Mouse (Mus musculus): ENCODE data around the gene Rasl10b. TPM values are rescaled to one million over a fixed set of nuclear protein-coding genes. Genes with fewer than 3 reads are reported as not detected.

Gene Rasl10b
- polyA plus RNA-seq, 1 experiment = 0.64 TPM

GRCm38 (mm10) chr11:83457257-83457656 lies 48.3 kb downstream of the Rasl10b start:
- H3K27me3 ChIP-seq (ENCODE audit: control insufficient read depth, insufficient read depth, low read length) = no peaks in the 10 kb centered on the region
- DNase-seq (ENCODE audit: low read depth in 1 of 2, low spot score in 2 of 2) = no peak
- H3K4me1 ChIP-seq (ENCODE audit: control insufficient read depth, insufficient read depth, insufficient read length) = no peaks in the 10 kb centered on the region
- no peaks in the 10 kb centered on the region for H3K36me3 ChIP-seq (ENCODE audit: control insufficient read depth, insufficient read depth, low read length)
- no peak overlapping the region for H3K27ac ChIP-seq (ENCODE audit: insufficient read depth, low read length)
- no peak for TF ChIP-seq CTCF (IDR thresholded peaks at IDR 0.05; ENCODE audit: extremely low read depth, insufficient read depth, insufficient read length, insufficient replicate concordance)
- TF ChIP-seq POLR2A (IDR thresholded peaks at IDR 0.05; ENCODE audit: low read depth, low read length) = no peak
- WGBS = 63% methylated on average over 7 of the region's 7 CpGs
- H3K4me3 ChIP-seq (ENCODE audit: extremely low read depth, insufficient read depth, insufficient read length) = no peak overlapping the region

GRCm38 (mm10) chr11:83457912-83458601 lies 49.1 kb downstream of the Rasl10b start:
- H3K4me3 ChIP-seq (ENCODE audit: extremely low read depth, insufficient read depth, insufficient read length) = no peak overlapping the region
- 88% methylated on average over 9 of the region's 9 CpGs for WGBS
- no peak for DNase-seq (ENCODE audit: low read depth in 1 of 2, low spot score in 2 of 2)
- peaks cover 5% of the 10 kb centered on the region; the same call in 1 of the 2 replicates for H3K4me1 ChIP-seq (ENCODE audit: control insufficient read depth, insufficient read depth, insufficient read length)
- no peak overlapping the region for H3K27ac ChIP-seq (ENCODE audit: insufficient read depth, low read length)
- peaks cover 5% of the 10 kb centered on the region for H3K27me3 ChIP-seq (ENCODE audit: control insufficient read depth, insufficient read depth, low read length)
- TF ChIP-seq POLR2A (IDR thresholded peaks at IDR 0.05; ENCODE audit: low read depth, low read length) (no peak), CTCF (IDR thresholded peaks at IDR 0.05; ENCODE audit: extremely low read depth, insufficient read depth, insufficient read length, insufficient replicate concordance) (no peak)
- no peaks in the 10 kb centered on the region for H3K36me3 ChIP-seq (ENCODE audit: control insufficient read depth, insufficient read depth, low read length)

- 79% methylated on average over 10 of the region's 10 CpGs for WGBS
- Histone ChIP-seq H3K4me3 (ENCODE audit: extremely low read depth, insufficient read depth, insufficient read length) (no peak overlapping the region), H3K36me3 (ENCODE audit: control insufficient read depth, insufficient read depth, low read length) (no peaks in the 10 kb centered on the region), H3K4me1 (ENCODE audit: control insufficient read depth, insufficient read depth, insufficient read length) (peaks cover 5% of the 10 kb centered on the region; the same call in 1 of the 2 replicates), H3K27me3 (ENCODE audit: control insufficient read depth, insufficient read depth, low read length) (peaks cover 5% of the 10 kb centered on the region), H3K27ac (ENCODE audit: insufficient read depth, low read length) (no peak overlapping the region)
- no peak for DNase-seq (ENCODE audit: low read depth in 1 of 2, low spot score in 2 of 2)
- no peak for TF ChIP-seq CTCF (IDR thresholded peaks at IDR 0.05; ENCODE audit: extremely low read depth, insufficient read depth, insufficient read length, insufficient replicate concordance)
- TF ChIP-seq POLR2A (IDR thresholded peaks at IDR 0.05; ENCODE audit: low read depth, low read length) = no peak
These were observed 52.6 kb downstream of the Rasl10b start for GRCm38 (mm10) chr11:83461462-83462027.

- H3K27me3 ChIP-seq (ENCODE audit: control insufficient read depth, insufficient read depth, low read length) = peaks cover 5% of the 10 kb centered on the region
- DNase-seq (ENCODE audit: low read depth in 1 of 2, low spot score in 2 of 2) = peak in 1 of 2 experiments; percentile 41
- H3K36me3 ChIP-seq (ENCODE audit: control insufficient read depth, insufficient read depth, low read length) = no peaks in the 10 kb centered on the region
- under 1% methylated on average over 42 of the region's 42 CpGs for WGBS
- H3K4me3 ChIP-seq (ENCODE audit: extremely low read depth, insufficient read depth, insufficient read length) = peak within 1 kb of the TSS; percentile 58; the same call in 1 of the 2 replicates
- TF ChIP-seq POLR2A (IDR thresholded peaks at IDR 0.05; ENCODE audit: low read depth, low read length) (no peak), CTCF (IDR thresholded peaks at IDR 0.05; ENCODE audit: extremely low read depth, insufficient read depth, insufficient read length, insufficient replicate concordance) (no peak)
- H3K4me1 ChIP-seq (ENCODE audit: control insufficient read depth, insufficient read depth, insufficient read length) = peaks cover 5% of the 10 kb centered on the region; the same call in 1 of the 2 replicates
- no peak within 1 kb of the TSS for H3K27ac ChIP-seq (ENCODE audit: insufficient read depth, low read length)
These were observed 53.8 kb downstream of the Rasl10b start, which contains the start of gene Mmp28 for GRCm38 (mm10) chr11:83462711-83463244. Mmp28 (minus strand) TSS chr11:83463071.

- no peak for DNase-seq (ENCODE audit: low read depth in 1 of 2, low spot score in 2 of 2)
- TF ChIP-seq POLR2A (IDR thresholded peaks at IDR 0.05; ENCODE audit: low read depth, low read length) (no peak), CTCF (IDR thresholded peaks at IDR 0.05; ENCODE audit: extremely low read depth, insufficient read depth, insufficient read length, insufficient replicate concordance) (no peak)
- 55% methylated on average over 2 of the region's 2 CpGs for WGBS
These were observed 57.0 kb downstream of the Rasl10b start for GRCm38 (mm10) chr11:83465976-83466375.

GRCm38 (mm10) chr11:83467120-83467652 lies 58.2 kb downstream of the Rasl10b start:
- no peak overlapping the region for H3K4me3 ChIP-seq (ENCODE audit: extremely low read depth, insufficient read depth, insufficient read length)
- H3K27ac ChIP-seq (ENCODE audit: insufficient read depth, low read length) = no peak overlapping the region
- H3K27me3 ChIP-seq (ENCODE audit: control insufficient read depth, insufficient read depth, low read length) = peaks cover 5% of the 10 kb centered on the region
- no peak for TF ChIP-seq POLR2A (IDR thresholded peaks at IDR 0.05; ENCODE audit: low read depth, low read length)
- TF ChIP-seq CTCF (IDR thresholded peaks at IDR 0.05; ENCODE audit: extremely low read depth, insufficient read depth, insufficient read length, insufficient replicate concordance) = no peak
- 16% methylated on average over 11 of the region's 11 CpGs for WGBS
- DNase-seq (ENCODE audit: low read depth in 1 of 2, low spot score in 2 of 2) = no peak
- peaks cover 5% of the 10 kb centered on the region for H3K4me1 ChIP-seq (ENCODE audit: control insufficient read depth, insufficient read depth, insufficient read length)
- H3K36me3 ChIP-seq (ENCODE audit: control insufficient read depth, insufficient read depth, low read length) = no peaks in the 10 kb centered on the region

More at GRCm38 (mm10) chr11:83465976-83466375, 57.0 kb downstream of the Rasl10b start:
- H3K27me3 ChIP-seq (ENCODE audit: control insufficient read depth, insufficient read depth, low read length) = peaks cover 5% of the 10 kb centered on the region
- H3K4me3 ChIP-seq (ENCODE audit: extremely low read depth, insufficient read depth, insufficient read length) = no peak overlapping the region
- H3K27ac ChIP-seq (ENCODE audit: insufficient read depth, low read length) = no peak overlapping the region
- H3K4me1 ChIP-seq (ENCODE audit: control insufficient read depth, insufficient read depth, insufficient read length) = peaks cover 5% of the 10 kb centered on the region; the same call in 1 of the 2 replicates
- H3K36me3 ChIP-seq (ENCODE audit: control insufficient read depth, insufficient read depth, low read length) = no peaks in the 10 kb centered on the region

Data from spleen, adult 2 months (tissue).